Mouse (Mus musculus) midbrain, embryonic 14.5 days (tissue): ENCODE data around the gene Tep1. TPM values are rescaled to one million over a fixed set of nuclear protein-coding genes. Genes with fewer than 3 reads are reported as not detected.
"Not testable (repeated sequence)": the region's sequence is repeated elsewhere in the genome, so short reads cannot be mapped to it uniquely, and the experiment has no call there.

Experiments
- ATAC-seq: fragments of 200-750 bp; cut with Nextera tagmentation; 2 replicates; pipeline ENCODE4 v1.8.0; 2017; ENCODE audit warnings: moderate number of reproducible peaks, moderate library complexity; ENCODE audit not compliant: low FRiP score, low TSS enrichment
- DNase-seq: peaks from one replicate; pipeline ENCODE4 v3.0.0-alpha.2; 2015
- H3K27ac ChIP-seq: fragments of 300-500 bp; sonication (generic); replicated peaks from 2 replicates; pipeline ENCODE4 v1.5.1; 2014; ENCODE audit warnings: mild to moderate bottlenecking, low read depth, low read length, moderate library complexity
- H3K27me3 ChIP-seq: fragments of 300-500 bp; sonication (generic); 2 replicates; pipeline ENCODE4 v1.6.1; 2014; ENCODE audit warnings: low read length, control low read depth, mixed read lengths; ENCODE audit not compliant: control insufficient read depth, insufficient read depth
- H3K36me3 ChIP-seq: fragments of 300-500 bp; sonication (generic); 2 replicates; pipeline ENCODE4 v1.6.1; 2014; ENCODE audit warnings: low read length, control low read depth; ENCODE audit not compliant: control insufficient read depth, insufficient read depth
- H3K4me1 ChIP-seq: fragments of 300-500 bp; sonication (generic); 2 replicates; pipeline ENCODE4 v1.6.1; 2014; ENCODE audit warnings: mild to moderate bottlenecking, antibody characterized with exemption, low read length, control low read depth; ENCODE audit not compliant: control insufficient read depth, insufficient read depth
- H3K4me2 ChIP-seq: fragments of 300-500 bp; sonication (generic); 2 replicates; pipeline ENCODE4 v1.6.1; 2014; ENCODE audit warnings: mild to moderate bottlenecking, low read length, moderate library complexity
- H3K4me3 ChIP-seq: fragments of 300-500 bp; sonication (generic); replicated peaks from 2 replicates; pipeline ENCODE4 v1.5.1; 2014; ENCODE audit warnings: low read depth, low read length
- H3K9ac ChIP-seq: fragments of 300-500 bp; sonication (generic); replicated peaks from 2 replicates; pipeline ENCODE4 v1.6.1; 2014; ENCODE audit warnings: mild to moderate bottlenecking, low read length, moderate library complexity
- H3K9me3 ChIP-seq: fragments of 300-500 bp; sonication (generic); 2 replicates; pipeline ENCODE4 v1.6.1; 2016; ENCODE audit warnings: low read length, control low read depth, mixed read lengths; ENCODE audit not compliant: control insufficient read depth
- WGBS: fragments of 180-500 bp; shearing (Covaris S2); extraction: QIAGEN DNeasy Blood & Tissue Kit; methylation state at CpG from one replicate; pipeline ENCODE4 v1.1.7; 2014; 5-methylcytosine and 5-hydroxymethylcytosine counted together
- polyA plus RNA-seq: library from polyadenylated mRNA; unstranded; fragments of >200 nt; fragmentation: Nextera tagmentation; extraction: Ambion mirVana; gene quantifications from 2 replicates; pipeline ENCODE4 v1.2.1, GENCODE M21; 2014

Tep1 gene
- polyA plus RNA-seq, 1 experiment from 2014 or later: 3.4 TPM

DNA sequence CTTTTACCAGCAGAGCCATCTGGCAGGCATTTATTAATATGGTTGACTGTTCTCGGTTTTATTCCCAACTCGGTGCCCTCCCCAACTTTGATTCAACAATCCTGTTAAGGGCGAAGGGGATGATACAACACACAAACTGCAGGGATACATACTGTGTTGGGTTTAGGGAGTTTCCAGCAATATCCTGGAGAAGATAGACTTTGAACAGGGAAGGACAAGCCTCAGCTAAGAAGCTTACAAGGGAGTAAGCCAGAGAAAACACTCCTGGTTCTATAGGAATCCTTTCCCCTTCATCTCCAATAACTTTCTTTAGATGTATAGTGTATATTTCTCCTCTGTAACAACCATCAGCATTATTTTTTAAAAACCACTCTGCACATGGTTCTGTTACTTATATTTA, 4.8 kb upstream of the Tep1 start:
- H3K36me3 ChIP-seq: no peaks in the 10 kb centered on the region
- ATAC-seq (no peak), DNase-seq (no peak)
- no peak overlapping the region for H3K9ac ChIP-seq
- WGBS: 87% methylated on average over 3 of the region's 3 CpGs
- peaks cover 3% of the 10 kb centered on the region; the same call in 1 of the 2 replicates for H3K4me1 ChIP-seq
- no peak overlapping the region for H3K27ac ChIP-seq
- H3K4me3 ChIP-seq: no peak overlapping the region
- no peaks in the 10 kb centered on the region for H3K9me3 ChIP-seq
- H3K4me2 ChIP-seq: no peak overlapping the region
- H3K27me3 ChIP-seq: no peaks in the 10 kb centered on the region

DNA sequence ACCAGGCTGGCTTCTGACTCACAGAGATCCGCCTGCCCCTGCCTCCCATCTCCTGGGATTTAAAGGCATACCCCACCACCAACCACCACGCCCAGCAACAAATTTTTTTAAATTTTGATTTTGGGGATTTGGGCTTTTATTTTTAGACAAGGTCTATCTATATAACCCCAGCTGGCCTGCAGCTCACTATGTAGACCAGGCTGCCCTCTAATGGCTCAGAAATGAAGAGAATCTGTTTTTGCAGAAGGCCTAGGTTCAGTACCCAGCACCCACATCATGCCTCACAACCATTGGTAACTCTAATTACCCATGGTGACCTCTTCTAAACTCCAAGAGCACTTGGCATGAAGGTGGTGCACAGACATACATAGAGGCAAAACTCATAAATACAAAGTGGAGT, 924 bp upstream of the Tep1 start:
- peak overlapping the region; percentile 49; the same call in 1 of the 2 replicates for H3K4me3 ChIP-seq
- H3K4me2 ChIP-seq: peak overlapping the region; percentile 73
- peaks cover 3% of the 10 kb centered on the region; the same call in 1 of the 2 replicates for H3K4me1 ChIP-seq
- no peaks in the 10 kb centered on the region for H3K9me3 ChIP-seq
- 94% methylated on average over 2 of the region's 2 CpGs for WGBS
- ATAC-seq (no peak), DNase-seq (no peak)
- H3K27me3 ChIP-seq: no peaks in the 10 kb centered on the region
- H3K36me3 ChIP-seq: no peaks in the 10 kb centered on the region
- H3K9ac ChIP-seq: no peak overlapping the region
- no peak overlapping the region for H3K27ac ChIP-seq

DNA sequence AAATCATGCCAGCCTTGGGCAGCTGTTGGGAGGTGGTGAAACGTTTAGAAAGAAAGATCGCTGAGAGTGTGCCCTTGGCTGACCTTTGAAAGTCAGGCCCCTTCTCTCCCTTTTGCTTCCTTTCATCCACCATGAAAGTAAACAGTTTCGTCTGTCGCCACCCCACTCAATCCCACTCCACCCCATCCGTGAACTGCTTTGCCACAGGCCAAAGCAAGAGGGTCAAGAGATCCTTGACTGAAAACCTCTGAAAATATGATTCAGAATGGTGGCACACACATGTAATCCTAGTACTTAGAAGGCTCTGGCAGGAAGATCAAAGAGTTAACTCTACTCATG, 414 bp upstream of the Tep1 start:
- Histone ChIP-seq H3K36me3 (no peaks in the 10 kb centered on the region), H3K9me3 (no peaks in the 10 kb centered on the region), H3K4me1 (peaks cover 3% of the 10 kb centered on the region; the same call in 1 of the 2 replicates), H3K4me2 (peak overlapping the region; percentile 73), H3K4me3 (peak overlapping the region; percentile 49), H3K9ac (peak overlapping the region; percentile 55), H3K27me3 (no peaks in the 10 kb centered on the region), H3K27ac (no peak overlapping the region)
- ATAC-seq (0 out of 2 replicates have a peak, but pooled peaks have one; percentile 9), DNase-seq (no peak)
- 28% methylated on average over 5 of the region's 5 CpGs for WGBS

DNA sequence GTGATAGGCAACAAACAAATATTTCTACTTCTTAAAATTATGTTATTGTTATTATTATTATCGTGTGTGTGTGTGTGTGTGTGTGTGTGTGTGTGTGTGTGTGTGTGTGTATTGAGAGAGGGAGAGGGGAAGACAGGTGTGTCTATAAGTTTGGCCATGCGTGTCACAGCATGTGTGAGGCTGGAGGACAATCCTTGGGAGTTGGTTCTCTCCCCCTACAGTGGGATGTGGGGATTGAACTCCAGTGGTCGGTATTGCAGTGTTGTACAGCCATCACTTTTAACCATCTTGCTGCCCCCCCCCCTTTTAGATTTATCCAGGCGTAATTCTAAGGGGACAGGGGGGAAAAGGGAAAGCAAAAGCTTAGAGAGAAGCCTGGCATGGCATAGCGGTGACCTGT, 1.7 kb downstream of the Tep1 start:
- Histone ChIP-seq H3K4me2 (no peak overlapping the region), H3K36me3 (no peaks in the 10 kb centered on the region), H3K4me1 (peaks cover 3% of the 10 kb centered on the region; the same call in 1 of the 2 replicates), H3K27me3 (no peaks in the 10 kb centered on the region), H3K9ac (no peak overlapping the region), H3K9me3 (no peaks in the 10 kb centered on the region), H3K27ac (no peak overlapping the region), H3K4me3 (no peak overlapping the region)
- WGBS: 89% methylated on average over 5 of the region's 5 CpGs
- no peak for DNase-seq
- no peak for ATAC-seq

DNA sequence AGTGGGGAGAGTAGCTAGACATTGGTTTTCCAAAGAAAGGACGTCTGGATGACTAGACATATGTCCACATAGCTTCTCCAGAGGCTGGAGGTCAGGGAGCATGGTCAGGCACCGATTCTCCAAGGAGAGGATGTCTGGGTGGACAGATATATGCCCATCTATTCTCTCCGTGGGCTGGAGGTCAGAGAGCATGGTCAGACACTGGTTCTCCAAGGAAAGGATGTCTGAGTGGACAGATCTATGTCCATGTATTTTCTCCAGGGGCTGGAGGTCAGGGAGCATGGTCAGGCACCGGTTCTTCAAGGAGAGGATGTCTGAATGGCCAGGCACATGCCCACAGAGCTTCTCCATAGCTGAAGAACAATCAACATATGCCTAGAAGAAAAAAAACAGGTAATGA, 2.1 kb downstream of the Tep1 start:
- H3K4me3 ChIP-seq: no peak overlapping the region
- H3K27me3 ChIP-seq: no peaks in the 10 kb centered on the region
- no peak overlapping the region for H3K4me2 ChIP-seq
- ATAC-seq (no peak), DNase-seq (no peak)
- 78% methylated on average over 4 of the region's 4 CpGs for WGBS
- no peaks in the 10 kb centered on the region for H3K36me3 ChIP-seq
- peaks cover 3% of the 10 kb centered on the region; the same call in 1 of the 2 replicates for H3K4me1 ChIP-seq
- no peak overlapping the region for H3K27ac ChIP-seq
- no peaks in the 10 kb centered on the region for H3K9me3 ChIP-seq
- H3K9ac ChIP-seq: no peak overlapping the region

DNA sequence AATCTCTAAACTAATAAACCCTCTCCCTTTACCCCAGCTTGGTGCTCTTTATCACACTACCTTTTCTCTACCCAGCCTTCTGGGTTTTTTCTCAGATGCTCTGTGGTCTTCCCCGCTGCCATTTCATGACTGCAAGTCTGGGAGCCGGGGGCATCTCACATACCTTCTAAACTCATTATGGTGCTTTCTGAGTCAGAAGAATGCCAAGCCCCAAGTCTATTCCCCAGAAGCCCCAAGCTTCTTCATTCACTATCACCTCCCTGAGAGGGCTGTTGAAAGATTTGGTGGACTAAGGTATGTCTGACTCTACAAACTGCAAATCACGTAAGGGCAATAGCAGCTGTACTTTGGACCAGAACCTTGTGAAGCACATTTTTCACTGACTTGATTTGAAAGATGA, 3.4 kb downstream of the Tep1 start:
- H3K27ac ChIP-seq: no peak overlapping the region
- ATAC-seq (no peak), DNase-seq (no peak)
- WGBS: 91% methylated on average over 3 of the region's 3 CpGs
- no peaks in the 10 kb centered on the region for H3K36me3 ChIP-seq
- no peak overlapping the region for H3K4me2 ChIP-seq
- H3K9ac ChIP-seq: no peak overlapping the region
- H3K4me1 ChIP-seq: peaks cover 3% of the 10 kb centered on the region; the same call in 1 of the 2 replicates
- no peaks in the 10 kb centered on the region for H3K9me3 ChIP-seq
- H3K4me3 ChIP-seq: no peak overlapping the region
- H3K27me3 ChIP-seq: no peaks in the 10 kb centered on the region

DNA sequence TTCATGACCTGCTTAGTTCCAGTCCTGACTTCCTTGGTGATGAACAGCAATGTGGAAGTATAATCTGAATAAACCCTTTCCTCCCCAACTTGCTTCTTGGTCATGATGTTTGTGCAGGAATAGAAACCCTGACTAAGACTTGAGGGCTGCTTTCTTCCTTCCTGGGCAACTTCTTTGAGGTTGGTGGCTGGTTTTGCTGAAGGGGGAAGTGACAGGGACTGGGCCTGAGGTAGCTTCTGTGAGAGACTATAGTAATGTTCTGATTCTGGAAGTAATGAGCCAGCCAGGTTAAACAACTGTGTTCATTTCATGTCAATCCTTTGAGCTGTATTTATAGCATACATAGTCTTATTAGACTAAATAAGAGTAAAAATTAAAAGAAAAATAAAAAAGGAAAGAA, 5.4 kb downstream of the Tep1 start:
- not testable (repeated sequence) for H3K9me3 ChIP-seq, H3K4me3 ChIP-seq, ATAC-seq, H3K36me3 ChIP-seq, DNase-seq, H3K4me1 ChIP-seq, H3K4me2 ChIP-seq, H3K27me3 ChIP-seq, H3K9ac ChIP-seq, H3K27ac ChIP-seq

DNA sequence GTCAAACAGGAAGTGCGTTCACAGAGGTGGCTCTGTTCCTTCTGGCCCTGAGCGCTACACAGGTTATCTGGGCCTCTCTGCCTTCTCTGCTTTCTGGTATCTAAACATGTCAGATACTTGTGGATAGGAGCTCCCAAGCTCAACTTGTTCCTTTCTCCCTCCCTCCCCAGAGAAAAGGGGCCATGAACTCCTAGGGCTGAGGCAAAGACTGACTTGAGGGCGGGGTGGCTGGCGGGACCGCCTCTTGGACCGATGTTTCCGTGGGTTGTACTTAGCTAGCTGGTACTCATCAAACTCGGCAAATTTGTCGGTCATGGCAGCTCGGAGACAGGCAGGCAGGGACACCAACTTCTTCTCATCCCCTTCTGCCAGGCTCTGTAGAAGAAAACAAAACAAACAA, 7.7 kb downstream of the Tep1 start:
- Histone ChIP-seq H3K9me3 (no peaks in the 10 kb centered on the region), H3K4me3 (no peak overlapping the region), H3K9ac (no peak overlapping the region), H3K4me1 (no peaks in the 10 kb centered on the region), H3K27ac (no peak overlapping the region), H3K27me3 (no peaks in the 10 kb centered on the region), H3K4me2 (no peak overlapping the region), H3K36me3 (no peaks in the 10 kb centered on the region)
- no peak for ATAC-seq
- WGBS: 97% methylated on average over 10 of the region's 10 CpGs
- DNase-seq: no peak

DNA sequence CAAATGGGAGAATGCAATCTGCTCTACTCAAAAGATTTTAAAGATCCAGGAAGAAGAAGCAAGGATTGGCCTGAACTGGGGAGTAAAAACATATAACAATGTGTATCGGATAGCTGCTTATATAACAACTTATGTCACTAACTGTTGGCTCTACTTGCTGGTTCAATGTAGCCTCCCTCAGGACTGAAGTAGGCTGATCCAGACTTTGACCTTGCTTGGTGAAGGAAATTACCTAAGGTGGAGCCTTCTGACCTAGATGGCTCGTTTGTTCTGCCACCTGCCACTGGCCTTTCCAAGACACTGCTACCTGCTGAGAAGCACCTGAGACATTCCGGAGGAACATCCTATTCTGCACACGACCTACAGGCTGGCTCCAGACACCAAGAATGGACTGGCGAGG, 14.6 kb downstream of the Tep1 start:
- Histone ChIP-seq H3K9ac (no peak overlapping the region), H3K27me3 (no peaks in the 10 kb centered on the region), H3K4me1 (no peaks in the 10 kb centered on the region), H3K4me2 (no peak overlapping the region), H3K9me3 (no peaks in the 10 kb centered on the region), H3K36me3 (0 out of 2 replicates have a peak, but pooled peaks cover 3% of the 10 kb centered on the region), H3K4me3 (no peak overlapping the region), H3K27ac (no peak overlapping the region)
- ATAC-seq: no peak
- WGBS: 86% methylated on average over 5 of the region's 5 CpGs
- DNase-seq: no peak
